Mouse (Mus musculus) embryonic facial prominence, embryonic 11.5 days (tissue): Measurements from ENCODE around the gene Tmem45b. TPM values are rescaled to one million over a fixed set of nuclear protein-coding genes. Genes with fewer than 3 reads are reported as not detected.

Experiments used
- ATAC-seq: fragments of 200-750 bp; cut with Nextera tagmentation; replicated peaks from 2 replicates; pipeline ENCODE4 v1.8.0; 2017; ENCODE audit warnings: low read depth; ENCODE audit not compliant: insufficient number of reproducible peaks, low FRiP score, low TSS enrichment
- DNase-seq: peaks from one replicate; pipeline ENCODE4 v3.0.0-alpha.2; 2015; ENCODE audit warnings: low spot score
- H3K27ac ChIP-seq: fragments of 300-500 bp; sonication (generic); replicated peaks from 2 replicates; pipeline ENCODE4 v1.5.1; 2014; ENCODE audit warnings: mild to moderate bottlenecking, low read depth, low read length, control low read depth
- H3K27me3 ChIP-seq: fragments of 300-500 bp; sonication (generic); 2 replicates; pipeline ENCODE4 v1.6.1; 2014; ENCODE audit warnings: mild to moderate bottlenecking, low read length, moderate library complexity, mixed read lengths; ENCODE audit not compliant: control insufficient read depth, insufficient read depth
- H3K36me3 ChIP-seq: fragments of 300-500 bp; sonication (generic); replicated peaks from 2 replicates; pipeline ENCODE4 v1.6.1; 2014; ENCODE audit warnings: low read depth, mild to moderate bottlenecking, low read length, moderate library complexity, mixed read lengths; ENCODE audit not compliant: control insufficient read depth, insufficient read depth
- H3K4me1 ChIP-seq: fragments of 300-500 bp; sonication (generic); 2 replicates; pipeline ENCODE4 v1.6.1; 2014; ENCODE audit warnings: low read length, mixed read lengths; ENCODE audit not compliant: control insufficient read depth, insufficient read depth
- H3K4me2 ChIP-seq: fragments of 300-500 bp; sonication (generic); 2 replicates; pipeline ENCODE4 v1.6.1; 2014; ENCODE audit warnings: low read depth, mild to moderate bottlenecking, control low read depth, low read length, moderate library complexity
- H3K4me3 ChIP-seq: fragments of 300-500 bp; sonication (generic); 2 replicates; pipeline ENCODE4 v1.5.1; 2014; ENCODE audit warnings: low read depth, low read length, control low read depth
- H3K9ac ChIP-seq: fragments of 300-500 bp; sonication (generic); replicated peaks from 2 replicates; pipeline ENCODE4 v1.6.1; 2014; ENCODE audit warnings: mild to moderate bottlenecking, control low read depth, low read length
- H3K9me3 ChIP-seq: fragments of 300-500 bp; sonication (generic); replicated peaks from 2 replicates; pipeline ENCODE4 v1.6.1; 2016; ENCODE audit warnings: mild to moderate bottlenecking, low read length, inconsistent platforms, mixed read lengths; ENCODE audit not compliant: control insufficient read depth
- WGBS: fragments of 180-500 bp; shearing (Covaris S2); extraction: QIAGEN DNeasy Blood & Tissue Kit; methylation state at CpG from one replicate; pipeline ENCODE4 v1.1.7; 2014; 5-methylcytosine and 5-hydroxymethylcytosine counted together
- polyA plus RNA-seq: library from polyadenylated mRNA; unstranded; fragments of >200 nt; fragmentation: Nextera tagmentation; extraction: Ambion mirVana; gene quantifications from 2 replicates; pipeline ENCODE4 v1.2.1, GENCODE M21; 2014

Tmem45b gene
- polyA plus RNA-seq, 1 experiment from 2014 or later, result 0.11 TPM

DNA sequence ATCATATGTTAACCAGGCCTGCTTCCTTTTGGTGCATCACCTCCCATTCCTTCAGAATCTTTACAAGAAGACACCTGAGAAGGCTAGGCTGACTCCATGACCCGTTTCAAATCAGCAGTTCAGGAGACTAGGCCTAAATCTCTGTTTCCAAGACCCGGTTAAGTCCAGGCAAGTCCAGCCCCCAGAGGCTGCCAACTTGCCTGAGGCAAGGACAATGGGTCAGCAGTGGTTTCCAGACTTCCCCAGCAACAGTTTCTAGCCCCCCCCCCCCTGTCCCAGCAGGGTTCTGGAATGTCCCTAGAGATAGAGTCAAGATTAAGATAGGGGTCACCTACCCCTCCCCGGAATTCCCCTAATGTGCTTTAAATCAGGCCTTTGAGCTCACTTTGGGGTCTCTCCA is 22.8 kb downstream of the Tmem45b start:
- no peak overlapping the region for H3K4me2 ChIP-seq
- no peak for ATAC-seq
- WGBS, result 73% methylated on average over 3 of the region's 3 CpGs

DNA sequence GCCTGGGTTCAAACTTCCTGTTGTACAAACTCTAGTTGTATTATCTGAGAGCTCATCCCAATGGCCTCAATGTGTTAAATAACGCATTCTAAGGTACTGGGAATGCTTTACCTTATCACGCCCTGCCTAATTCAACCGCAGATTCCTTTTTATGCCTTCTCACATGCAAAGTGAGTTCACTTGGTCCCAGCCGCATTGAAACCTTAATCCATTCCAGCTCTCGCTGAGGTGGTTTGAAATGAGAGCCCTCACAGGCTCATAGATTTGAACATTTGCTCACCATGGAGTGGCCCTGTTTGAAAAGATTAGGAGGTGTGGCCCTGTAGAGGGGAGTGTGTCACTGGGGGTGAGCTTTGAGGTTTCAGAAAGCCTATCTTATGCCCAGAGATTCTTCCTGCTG is 23.9 kb downstream of the Tmem45b start:
- no peaks in the 10 kb centered on the region for H3K36me3 ChIP-seq
- DNase-seq, result no peak
- no peak overlapping the region for H3K27ac ChIP-seq
- H3K4me3 ChIP-seq, result no peak overlapping the region
- no peak for ATAC-seq
- WGBS, result 80% methylated on average over 5 of the region's 5 CpGs
- no peak overlapping the region for H3K9ac ChIP-seq
- no peaks in the 10 kb centered on the region for H3K27me3 ChIP-seq
- H3K4me1 ChIP-seq, result no peaks in the 10 kb centered on the region
- H3K9me3 ChIP-seq, result no peaks in the 10 kb centered on the region
- no peak overlapping the region for H3K4me2 ChIP-seq

More for the DNA sequence above, 22.8 kb downstream of the Tmem45b start:
- Histone ChIP-seq H3K36me3 (no peaks in the 10 kb centered on the region), H3K4me3 (no peak overlapping the region), H3K4me1 (no peaks in the 10 kb centered on the region), H3K9ac (no peak overlapping the region), H3K9me3 (no peaks in the 10 kb centered on the region), H3K27ac (no peak overlapping the region), H3K27me3 (no peaks in the 10 kb centered on the region)
- no peak for DNase-seq

DNA sequence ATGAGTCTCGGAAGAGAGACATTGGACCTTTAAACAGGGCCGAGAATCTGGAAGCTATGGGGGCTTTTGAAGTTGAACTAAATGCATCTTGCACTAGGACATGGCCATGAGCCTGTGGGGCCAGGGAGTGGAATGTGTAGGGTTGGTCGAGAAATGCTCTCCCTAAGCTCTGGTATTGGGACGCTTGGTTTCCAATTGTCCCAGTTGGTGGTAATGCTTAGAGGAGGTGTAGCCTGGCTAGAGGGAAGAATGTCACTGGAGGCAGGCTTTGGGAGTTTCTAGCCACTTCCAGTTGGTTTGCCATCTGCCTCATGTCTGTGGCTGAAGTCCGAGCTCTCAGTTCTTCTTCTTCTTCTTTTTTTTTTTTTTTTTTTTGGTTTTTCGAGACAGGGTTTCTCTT is 24.9 kb downstream of the Tmem45b start:
- Histone ChIP-seq H3K9ac (no peak overlapping the region), H3K27me3 (no peaks in the 10 kb centered on the region), H3K4me3 (no peak overlapping the region), H3K4me2 (no peak overlapping the region), H3K27ac (no peak overlapping the region), H3K9me3 (no peaks in the 10 kb centered on the region), H3K4me1 (no peaks in the 10 kb centered on the region), H3K36me3 (no peaks in the 10 kb centered on the region)
- DNase-seq, result no peak
- WGBS, result 84% methylated on average over 5 of the region's 6 CpGs
- ATAC-seq, result no peak

DNA sequence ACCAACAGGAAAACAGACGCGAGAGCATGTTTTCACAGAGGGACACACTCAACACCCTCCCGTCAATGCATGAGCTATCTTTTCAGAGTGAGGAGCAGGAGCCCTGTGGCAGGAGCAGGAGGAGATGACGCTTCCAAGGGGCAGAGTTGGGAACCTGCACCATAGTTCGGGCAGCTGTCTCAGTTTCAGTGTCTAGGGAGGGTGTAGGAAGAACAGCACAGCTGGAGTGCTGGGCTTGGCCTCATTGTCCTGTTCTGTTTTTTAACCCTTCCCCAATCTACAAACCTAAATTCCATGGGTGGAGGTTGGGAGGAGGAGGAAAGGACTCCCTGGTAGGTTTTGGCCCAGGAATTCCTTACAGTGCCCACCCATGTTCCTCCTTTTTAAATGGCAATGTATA is 25.4 kb downstream of the Tmem45b start:
- no peaks in the 10 kb centered on the region for H3K4me1 ChIP-seq
- H3K9me3 ChIP-seq, result no peaks in the 10 kb centered on the region
- DNase-seq (no peak), ATAC-seq (no peak)
- 61% methylated on average over 5 of the region's 5 CpGs for WGBS
- H3K4me3 ChIP-seq, result no peak overlapping the region
- no peak overlapping the region for H3K4me2 ChIP-seq
- H3K36me3 ChIP-seq, result no peaks in the 10 kb centered on the region
- no peaks in the 10 kb centered on the region for H3K27me3 ChIP-seq
- H3K27ac ChIP-seq, result no peak overlapping the region
- H3K9ac ChIP-seq, result no peak overlapping the region

DNA sequence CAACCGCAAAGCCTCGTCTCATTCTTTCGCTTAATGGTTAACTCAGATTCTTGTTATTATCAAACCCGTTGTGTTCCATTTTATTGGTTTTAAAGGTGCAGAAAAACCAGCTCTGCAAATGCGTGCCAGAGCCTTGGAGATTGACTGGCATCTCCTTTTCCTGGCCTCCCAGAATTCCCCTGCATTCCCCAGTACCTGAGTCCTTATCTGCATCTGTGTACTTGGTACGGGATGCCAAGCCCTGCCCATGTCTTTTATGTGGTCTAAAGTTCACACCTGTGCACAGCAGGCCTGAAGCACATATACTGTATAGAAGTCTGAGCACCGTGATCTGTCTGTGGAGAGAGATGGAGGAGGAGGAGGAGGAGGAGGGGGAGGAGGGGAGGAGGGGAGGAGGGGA is 26.4 kb downstream of the Tmem45b start:
- no peaks in the 10 kb centered on the region for H3K9me3 ChIP-seq
- H3K4me3 ChIP-seq, result no peak overlapping the region
- H3K4me1 ChIP-seq, result no peaks in the 10 kb centered on the region
- DNase-seq (no peak), ATAC-seq (no peak)
- H3K36me3 ChIP-seq, result no peaks in the 10 kb centered on the region
- no peak overlapping the region for H3K4me2 ChIP-seq
- H3K27me3 ChIP-seq, result no peaks in the 10 kb centered on the region
- no peak overlapping the region for H3K9ac ChIP-seq
- 87% methylated on average over 7 of the region's 7 CpGs for WGBS
- no peak overlapping the region for H3K27ac ChIP-seq

DNA sequence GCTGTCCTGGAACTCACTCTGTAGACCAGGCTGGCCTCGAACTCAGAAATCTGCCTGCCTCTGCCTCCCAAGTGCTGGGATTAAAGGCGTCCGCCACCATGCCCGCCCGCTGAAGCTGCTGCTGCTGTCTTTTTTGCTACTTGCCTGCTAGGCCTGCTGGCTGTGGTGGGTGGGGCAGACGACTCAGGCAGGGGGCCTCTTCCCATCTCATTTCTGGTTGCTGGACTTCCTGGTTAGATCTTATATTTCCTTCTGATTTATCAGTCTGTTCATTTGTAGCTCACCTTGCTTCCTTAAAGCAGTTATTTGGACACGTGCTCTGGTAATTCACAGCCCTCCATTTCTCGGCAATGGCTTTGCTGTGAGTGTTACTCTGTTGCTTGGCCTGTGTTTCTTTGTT is 28.8 kb downstream of the Tmem45b start:
- Histone ChIP-seq H3K27me3 (no peaks in the 10 kb centered on the region), H3K9ac (no peak overlapping the region), H3K4me1 (no peaks in the 10 kb centered on the region), H3K9me3 (no peaks in the 10 kb centered on the region), H3K36me3 (no peaks in the 10 kb centered on the region), H3K4me2 (no peak overlapping the region), H3K27ac (no peak overlapping the region), H3K4me3 (no peak overlapping the region)
- no peak for ATAC-seq
- DNase-seq, result no peak
- 89% methylated on average over 8 of the region's 8 CpGs for WGBS

DNA sequence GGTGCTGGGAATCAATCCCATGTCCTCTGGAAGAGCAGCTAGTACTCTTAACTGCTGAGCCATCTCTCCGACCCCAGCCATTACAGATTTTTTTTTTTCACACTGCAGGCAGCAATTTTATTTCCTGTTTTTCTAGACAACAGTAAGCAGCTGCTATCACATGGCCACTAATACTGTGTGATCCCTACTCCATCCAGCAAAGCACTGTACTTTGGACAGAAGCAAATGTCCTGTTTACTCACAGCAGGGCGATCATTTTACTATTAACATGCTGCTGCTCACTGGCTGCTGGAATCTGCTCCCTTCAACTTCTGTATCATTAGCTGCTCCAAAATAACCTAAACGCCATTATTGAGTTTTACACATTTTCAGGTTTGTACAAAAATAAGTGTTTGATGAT is 30.8 kb downstream of the Tmem45b start:
- Histone ChIP-seq H3K4me1 (no peaks in the 10 kb centered on the region), H3K36me3 (no peaks in the 10 kb centered on the region), H3K27ac (no peak overlapping the region), H3K4me2 (no peak overlapping the region), H3K4me3 (no peak overlapping the region), H3K27me3 (no peaks in the 10 kb centered on the region), H3K9ac (no peak overlapping the region), H3K9me3 (no peaks in the 10 kb centered on the region)
- no peak for ATAC-seq
- DNase-seq, result no peak
- WGBS, result 82% methylated on average over 3 of the region's 3 CpGs

DNA sequence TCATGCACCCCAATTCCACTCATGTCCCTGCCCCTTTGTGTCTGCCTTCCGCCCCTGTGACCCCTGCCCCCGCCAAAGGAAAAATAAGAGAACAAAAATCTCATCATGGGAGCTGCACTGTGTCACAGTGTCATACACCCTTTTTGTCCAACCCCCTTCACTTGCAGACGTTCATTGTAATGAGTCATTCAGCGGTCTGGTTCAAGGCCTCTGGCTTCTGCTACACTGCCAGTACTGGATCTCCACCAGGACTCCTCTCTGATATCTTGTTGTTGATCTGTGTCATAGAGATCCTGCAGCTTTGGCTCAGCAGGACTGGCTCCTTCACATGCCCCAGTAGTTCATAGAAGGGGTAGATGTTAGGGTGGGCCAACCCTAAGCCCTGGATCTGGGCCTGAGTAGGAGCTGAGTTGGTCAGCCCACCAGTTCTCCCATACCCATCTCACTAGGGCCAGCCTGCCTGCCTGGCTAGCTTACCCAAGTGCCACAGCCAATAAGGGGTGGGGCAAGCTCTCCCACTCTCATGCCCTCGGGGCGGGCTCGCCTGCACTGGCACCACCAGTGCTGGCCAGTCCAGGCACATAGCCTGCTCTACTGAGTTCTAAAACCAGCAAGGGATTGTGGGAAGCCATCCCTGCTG is 31.8 kb downstream of the Tmem45b start:
- ATAC-seq (no peak), DNase-seq (no peak)
- Histone ChIP-seq H3K9me3 (no peaks in the 10 kb centered on the region), H3K27me3 (no peaks in the 10 kb centered on the region), H3K4me1 (no peaks in the 10 kb centered on the region), H3K36me3 (no peaks in the 10 kb centered on the region), H3K4me2 (no peak overlapping the region), H3K27ac (no peak overlapping the region), H3K9ac (no peak overlapping the region), H3K4me3 (no peak overlapping the region)
- 79% methylated on average over 7 of the region's 7 CpGs for WGBS
